Mouse (Mus musculus): ENCODE data around the gene Zswim5.

DNA sequence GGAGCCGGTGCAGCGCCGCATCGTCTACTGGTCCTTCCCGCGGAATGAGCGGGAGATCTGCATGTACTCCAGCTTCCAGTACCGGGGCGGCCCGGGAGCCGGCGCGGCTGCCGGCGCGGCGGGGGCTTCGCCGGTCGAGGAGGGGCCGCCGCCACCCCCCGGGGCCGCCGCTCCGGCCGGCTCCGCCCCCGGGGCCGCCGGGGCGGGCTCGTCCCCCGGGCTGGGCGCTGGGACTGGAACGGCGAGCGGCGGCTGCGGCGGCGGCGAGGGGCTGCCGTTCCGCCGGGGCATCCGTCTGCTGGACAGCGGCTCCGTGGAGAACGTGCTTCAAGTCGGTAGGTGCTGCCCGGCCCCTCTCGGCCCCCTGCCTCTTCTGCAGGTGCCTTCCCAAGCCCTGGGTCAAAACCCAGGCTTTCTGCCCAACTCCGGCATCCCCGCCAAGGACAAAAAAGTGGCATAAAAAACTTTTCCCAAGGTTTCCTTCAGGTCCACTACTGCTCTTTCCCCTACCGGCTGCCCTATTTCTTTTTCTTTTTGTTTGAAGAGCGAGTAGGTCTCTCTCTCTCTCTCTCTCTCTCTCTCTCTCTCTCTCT is 649 bp downstream of the Zswim5 start:
- TF ChIP-seq POLR2A (IDR thresholded peaks at IDR 0.05; ENCODE audit: insufficient read depth, low read length) (no peak), CTCF (IDR thresholded peaks at IDR 0.05; ENCODE audit: low read depth, low read length) (no peak)

Data from ES-Bruce4 (cell line).